Mouse (Mus musculus): Measurements from ENCODE around the gene 9530068E07Rik.

GRCm38 (mm10) chr11:52396597-52397188 is 465 bp downstream of the 9530068E07Rik start:
- TF ChIP-seq GATA1 (IDR thresholded peaks at IDR 0.05; ENCODE audit: low read length): no peak
- TF ChIP-seq TAL1 (IDR thresholded peaks at IDR 0.05; ENCODE audit: low read length): no peak

All from erythroblast, embryonic 14.5 days (primary cell).